Mouse (Mus musculus): ENCODE results near the gene Ttc6. TPM values are rescaled to one million over a fixed set of nuclear protein-coding genes. Genes with fewer than 3 reads are reported as not detected.

Ttc6 gene
- polyA plus RNA-seq, 1 experiment: 1.3 TPM

DNA sequence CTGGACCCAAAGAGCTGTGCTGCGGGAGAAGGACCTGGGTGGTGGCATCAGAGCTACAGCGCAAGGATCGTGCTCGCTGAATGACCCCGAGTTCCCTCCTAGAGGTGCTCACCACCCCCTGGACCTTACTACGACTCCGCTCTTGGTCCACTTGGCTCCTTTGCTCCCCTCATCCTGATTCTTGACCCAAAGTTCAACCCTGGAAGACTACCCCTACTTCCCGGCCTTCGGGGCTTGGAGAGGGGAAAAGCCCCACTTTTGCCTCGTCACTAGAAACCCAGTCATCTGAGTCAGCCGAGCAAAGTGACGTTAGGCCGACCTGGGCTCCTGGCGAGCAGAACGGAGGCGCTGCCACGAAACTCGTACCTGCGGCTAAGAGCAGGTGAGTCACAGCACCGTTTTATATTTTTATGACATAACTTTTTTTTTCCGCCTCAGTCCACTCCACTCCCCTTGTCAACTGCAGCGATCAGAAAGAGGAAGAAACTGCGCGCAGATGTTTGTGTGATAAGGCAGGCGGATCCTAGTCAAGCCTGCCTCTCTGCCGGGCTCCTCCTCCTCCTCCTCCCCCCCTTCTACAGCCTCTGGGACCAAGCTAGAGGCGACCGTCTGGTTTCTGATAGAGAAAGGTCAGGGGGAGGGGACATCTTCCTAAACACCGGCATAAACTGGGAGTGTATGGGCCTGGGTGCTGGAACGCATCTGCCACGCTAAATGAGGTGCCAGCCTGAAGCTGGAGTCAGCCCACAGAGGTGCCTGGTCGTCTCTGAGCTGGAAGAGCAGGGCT, 17.3 kb upstream of the Ttc6 start, which contains the start of gene Foxa1:
Foxa1 (minus strand) TSS at position 502 of the 787 bp plus-strand sequence.
- TF ChIP-seq CTCF (IDR thresholded peaks at IDR 0.05; ENCODE audit: extremely low read depth, insufficient read length, insufficient replicate concordance, low read depth, low read length) (no peak), POLR2A (IDR thresholded peaks at IDR 0.05; ENCODE audit: low read depth, low read length) (peak; percentile 60; the same call in 1 of the 2 replicates)
- WGBS: 1% methylated on average over 32 of the region's 32 CpGs
- Histone ChIP-seq H3K36me3 (ENCODE audit: control insufficient read depth, insufficient read depth, low read length) (no peaks in the 10 kb centered on the region), H3K4me1 (ENCODE audit: control insufficient read depth, insufficient read depth, insufficient read length, low read length) (no peaks in the 10 kb centered on the region; the same call in 1 of the 2 replicates), H3K27ac (ENCODE audit: insufficient read depth, low read depth, low read length) (peak within 1 kb of the TSS; percentile 91), H3K4me3 (ENCODE audit: low read depth, low read length) (peak within 1 kb of the TSS; percentile 64), H3K27me3 (ENCODE audit: control insufficient read depth, insufficient read depth, low read length) (peaks cover 10% of the 10 kb centered on the region; the same call in 1 of the 2 replicates)

DNA sequence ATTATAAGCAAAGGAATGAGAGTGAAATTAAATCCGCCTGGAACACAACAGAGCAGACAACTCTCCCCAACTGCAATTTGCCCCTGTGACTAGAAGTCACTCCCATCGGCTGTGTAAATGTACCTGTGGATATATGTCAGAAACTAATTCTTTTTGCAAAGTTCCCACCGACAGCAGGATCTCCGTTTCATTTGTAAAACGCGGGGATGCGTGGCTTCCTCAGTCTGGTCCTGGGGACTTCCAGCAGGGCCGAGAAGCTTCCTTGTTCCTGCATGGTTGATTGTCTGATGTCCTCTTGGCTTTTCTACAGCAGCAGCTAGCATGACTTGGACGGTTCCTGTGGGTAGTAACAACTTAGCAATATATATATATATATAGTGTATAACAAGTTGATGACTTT, 16.0 kb upstream of the Ttc6 start:
- TF ChIP-seq POLR2A (IDR thresholded peaks at IDR 0.05; ENCODE audit: low read depth, low read length): no peak
- no peak for TF ChIP-seq CTCF (IDR thresholded peaks at IDR 0.05; ENCODE audit: extremely low read depth, insufficient read length, insufficient replicate concordance, low read depth, low read length)
- Histone ChIP-seq H3K27me3 (ENCODE audit: control insufficient read depth, insufficient read depth, low read length) (peaks cover 10% of the 10 kb centered on the region; the same call in 1 of the 2 replicates), H3K4me3 (ENCODE audit: low read depth, low read length) (no peak overlapping the region), H3K36me3 (ENCODE audit: control insufficient read depth, insufficient read depth, low read length) (no peaks in the 10 kb centered on the region), H3K4me1 (ENCODE audit: control insufficient read depth, insufficient read depth, insufficient read length, low read length) (no peaks in the 10 kb centered on the region), H3K27ac (ENCODE audit: insufficient read depth, low read depth, low read length) (no peak overlapping the region)
- 30% methylated on average over 9 of the region's 9 CpGs for WGBS

DNA sequence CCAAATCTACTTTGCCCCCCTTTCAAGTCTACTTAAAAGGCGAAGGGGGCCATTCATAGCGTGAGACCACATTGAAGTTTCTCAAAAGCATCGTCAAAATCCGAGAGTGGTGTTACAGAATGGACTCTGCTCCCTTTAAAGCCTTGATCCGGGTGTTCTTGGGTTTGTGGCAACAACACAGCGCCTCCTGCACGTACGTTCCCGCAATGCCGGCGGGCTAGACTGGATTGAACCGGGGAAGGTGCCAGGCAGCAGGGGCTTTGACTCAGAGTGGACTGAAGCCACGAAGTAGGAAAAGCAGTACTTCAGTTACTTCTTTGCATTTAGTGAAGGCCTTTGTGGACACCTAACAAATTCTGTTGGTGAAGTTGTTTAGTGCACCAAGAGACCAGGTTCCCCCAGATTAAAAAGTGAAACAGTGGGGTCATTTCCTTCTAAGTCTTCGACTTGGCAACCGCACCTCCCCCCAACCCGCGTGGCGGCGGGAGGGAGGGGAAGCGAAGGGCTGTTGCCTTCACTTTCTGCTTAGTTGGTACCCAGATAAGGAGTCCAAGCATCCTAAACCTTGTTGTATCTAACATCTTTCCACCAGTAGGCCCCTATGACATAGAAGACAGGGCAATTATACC, 15.4 kb upstream of the Ttc6 start:
- peaks cover 10% of the 10 kb centered on the region; the same call in 1 of the 2 replicates for H3K27me3 ChIP-seq (ENCODE audit: control insufficient read depth, insufficient read depth, low read length)
- TF ChIP-seq CTCF (IDR thresholded peaks at IDR 0.05; ENCODE audit: extremely low read depth, insufficient read length, insufficient replicate concordance, low read depth, low read length) (peak; percentile 50; the same call in 1 of the 2 replicates), POLR2A (IDR thresholded peaks at IDR 0.05; ENCODE audit: low read depth, low read length) (no peak)
- H3K27ac ChIP-seq (ENCODE audit: insufficient read depth, low read depth, low read length): no peak overlapping the region
- H3K4me3 ChIP-seq (ENCODE audit: low read depth, low read length): no peak overlapping the region
- H3K36me3 ChIP-seq (ENCODE audit: control insufficient read depth, insufficient read depth, low read length): no peaks in the 10 kb centered on the region
- no peaks in the 10 kb centered on the region for H3K4me1 ChIP-seq (ENCODE audit: control insufficient read depth, insufficient read depth, insufficient read length, low read length)
- WGBS: 21% methylated on average over 20 of the region's 20 CpGs

DNA sequence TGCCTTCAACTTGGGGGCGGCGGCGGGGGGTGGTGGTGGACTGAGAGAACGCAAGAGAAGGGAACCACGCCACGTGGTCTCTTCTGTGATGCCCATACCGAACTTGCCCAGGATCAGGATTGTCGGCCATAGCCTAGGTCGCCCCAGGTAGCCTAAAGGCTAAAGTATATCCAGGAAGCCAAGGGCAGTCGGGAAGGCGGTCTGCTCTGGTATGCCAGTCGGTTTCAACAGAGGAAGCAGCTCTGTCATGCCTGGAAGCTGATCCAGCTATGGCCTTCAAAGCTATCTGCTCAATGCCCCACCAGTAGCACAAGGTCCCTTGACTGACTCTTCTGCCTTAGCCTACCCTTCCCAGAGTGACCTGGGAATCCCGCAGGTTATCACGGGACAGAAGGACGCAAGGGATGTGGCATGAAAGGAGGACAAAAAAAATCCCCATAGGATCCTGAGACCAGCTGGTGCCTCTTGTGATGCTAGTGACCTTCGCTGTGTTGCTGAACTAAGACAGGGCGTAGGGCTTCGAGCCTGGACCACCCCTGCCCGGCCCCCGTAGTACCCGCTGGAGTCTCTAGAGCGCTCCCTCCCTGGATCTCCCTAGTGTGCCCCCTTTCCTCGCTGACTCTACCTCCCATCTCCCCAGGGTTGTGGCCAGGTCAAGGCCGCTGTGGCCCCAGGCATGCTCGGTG, 14.8 kb upstream of the Ttc6 start:
- Histone ChIP-seq H3K4me1 (ENCODE audit: control insufficient read depth, insufficient read depth, insufficient read length, low read length) (no peaks in the 10 kb centered on the region), H3K4me3 (ENCODE audit: low read depth, low read length) (no peak overlapping the region), H3K36me3 (ENCODE audit: control insufficient read depth, insufficient read depth, low read length) (no peaks in the 10 kb centered on the region), H3K27me3 (ENCODE audit: control insufficient read depth, insufficient read depth, low read length) (peaks cover 10% of the 10 kb centered on the region; the same call in 1 of the 2 replicates), H3K27ac (ENCODE audit: insufficient read depth, low read depth, low read length) (no peak overlapping the region)
- TF ChIP-seq CTCF (IDR thresholded peaks at IDR 0.05; ENCODE audit: extremely low read depth, insufficient read length, insufficient replicate concordance, low read depth, low read length) (no peak), POLR2A (IDR thresholded peaks at IDR 0.05; ENCODE audit: low read depth, low read length) (no peak)
- 69% methylated on average over 25 of the region's 25 CpGs for WGBS

DNA sequence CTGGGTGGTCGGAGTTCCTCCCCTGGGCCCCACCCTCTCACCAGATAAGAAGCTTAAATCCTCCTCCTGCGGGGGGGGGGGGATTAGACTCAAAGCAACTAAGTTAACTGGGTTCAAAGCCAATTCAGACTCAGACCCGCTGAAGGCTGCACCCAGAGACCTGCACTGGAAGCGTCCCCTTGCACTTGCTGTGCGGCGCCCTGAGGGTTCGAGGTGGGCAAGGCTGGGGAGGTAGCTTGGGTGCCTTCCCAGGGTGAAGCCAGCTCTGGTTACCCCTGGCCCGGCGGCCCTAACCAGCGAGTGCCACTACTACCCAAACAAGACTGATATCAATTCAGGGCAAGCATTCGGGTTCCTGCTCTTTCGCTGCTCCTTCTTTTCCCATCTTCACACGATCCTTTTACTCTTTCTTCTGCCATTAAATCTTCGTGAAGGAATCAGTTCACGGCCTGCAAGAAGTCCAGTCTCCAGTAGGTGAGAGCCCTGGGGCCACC, 14.2 kb upstream of the Ttc6 start:
- H3K27me3 ChIP-seq (ENCODE audit: control insufficient read depth, insufficient read depth, low read length): peaks cover 10% of the 10 kb centered on the region; the same call in 1 of the 2 replicates
- no peaks in the 10 kb centered on the region for H3K36me3 ChIP-seq (ENCODE audit: control insufficient read depth, insufficient read depth, low read length)
- H3K4me3 ChIP-seq (ENCODE audit: low read depth, low read length): no peak overlapping the region
- H3K27ac ChIP-seq (ENCODE audit: insufficient read depth, low read depth, low read length): no peak overlapping the region
- no peaks in the 10 kb centered on the region for H3K4me1 ChIP-seq (ENCODE audit: control insufficient read depth, insufficient read depth, insufficient read length, low read length)
- WGBS: 61% methylated on average over 15 of the region's 15 CpGs
- no peak for TF ChIP-seq POLR2A (IDR thresholded peaks at IDR 0.05; ENCODE audit: low read depth, low read length)

DNA sequence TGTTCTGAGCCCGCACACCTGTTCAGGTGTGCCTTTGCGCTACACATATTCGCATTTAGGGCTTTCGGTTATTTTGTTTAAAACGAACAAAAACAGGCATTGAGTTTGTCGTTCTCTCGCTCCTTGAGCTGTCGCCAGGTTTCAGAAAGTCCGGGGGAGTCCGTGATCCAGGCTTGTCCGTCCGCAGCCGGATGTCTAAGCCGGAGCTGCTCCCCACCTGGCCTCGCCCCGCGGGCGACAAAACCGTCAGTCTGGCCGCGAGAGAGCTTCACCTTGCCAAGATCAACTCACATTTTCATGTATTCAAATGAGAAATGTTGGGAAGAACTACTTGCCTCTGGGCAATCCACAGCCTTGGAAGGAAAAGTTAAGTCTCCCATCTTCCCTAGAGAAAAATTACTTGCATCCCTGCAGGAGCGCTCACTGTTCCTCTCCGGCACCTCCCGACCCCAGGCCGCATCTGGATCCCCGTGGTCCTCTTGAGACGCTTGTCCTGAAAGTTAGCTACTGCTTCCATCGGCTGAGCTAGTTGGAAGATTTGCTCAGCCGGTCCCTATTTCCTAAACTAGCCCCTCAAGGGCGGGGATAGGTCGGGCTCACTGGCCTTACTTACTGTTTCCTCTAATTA, 13.6 kb upstream of the Ttc6 start:
- no peak overlapping the region for H3K27ac ChIP-seq (ENCODE audit: insufficient read depth, low read depth, low read length)
- no peak for TF ChIP-seq CTCF (IDR thresholded peaks at IDR 0.05; ENCODE audit: extremely low read depth, insufficient read length, insufficient replicate concordance, low read depth, low read length)
- TF ChIP-seq POLR2A (IDR thresholded peaks at IDR 0.05; ENCODE audit: low read depth, low read length): no peak
- H3K27me3 ChIP-seq (ENCODE audit: control insufficient read depth, insufficient read depth, low read length): peaks cover 9% of the 10 kb centered on the region
- no peaks in the 10 kb centered on the region for H3K4me1 ChIP-seq (ENCODE audit: control insufficient read depth, insufficient read depth, insufficient read length, low read length)
- whole genome bisulfite sequencing: 63% methylated on average over 31 of the region's 31 CpGs
- no peaks in the 10 kb centered on the region for H3K36me3 ChIP-seq (ENCODE audit: control insufficient read depth, insufficient read depth, low read length)
- H3K4me3 ChIP-seq (ENCODE audit: low read depth, low read length): no peak overlapping the region

Measured in small intestine, adult 2 months (tissue).